ENCODE assay signal across 8 mouse cellular contexts in the genomic region with DNA sequence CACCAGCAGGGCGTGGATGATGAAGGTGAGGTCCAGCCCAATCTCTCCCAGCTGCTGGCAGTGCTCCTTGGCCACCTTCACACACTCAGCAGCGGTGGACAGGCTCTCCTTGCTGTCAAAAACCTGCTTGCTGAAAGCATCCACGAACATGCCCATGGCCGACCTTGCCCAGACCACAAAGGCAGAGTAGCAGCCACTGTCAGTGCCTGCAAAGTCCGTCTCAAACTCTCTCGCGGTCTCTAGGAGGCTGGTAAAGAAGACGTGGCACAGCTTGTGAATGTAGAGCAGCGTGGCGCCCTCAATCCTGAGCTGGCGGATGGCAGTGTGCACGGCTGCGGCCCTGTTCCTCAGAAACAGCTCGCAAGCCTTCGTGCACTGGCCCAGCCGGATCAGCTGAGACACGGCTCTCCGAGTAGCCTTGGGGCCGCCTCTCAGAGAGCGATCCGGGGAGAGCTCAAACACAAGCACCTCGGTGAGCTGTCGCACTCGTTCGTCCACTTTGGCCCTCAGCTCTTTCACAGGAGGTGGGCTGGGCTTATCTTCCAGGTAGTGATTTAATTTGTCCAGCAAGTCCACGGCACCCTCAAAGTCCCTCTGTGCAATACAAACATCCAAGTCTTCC. TPM values are rescaled to one million over a fixed set of nuclear protein-coding genes. Genes with fewer than 3 reads are reported as not detected.
A peak's percentile ranks its signal among the peaks of the same experiment; 100 is the strongest.
DNase-seq lines count a peak whose midpoint lies in the region; ATAC-seq and TF ChIP-seq lines count a peak whose summit lies in the region.

No protein-coding gene starts in this region.

- ATAC-seq in hindbrain, embryonic 16.5 days = no peak
- no peak for ATAC-seq in midbrain, embryonic 16.5 days

- no peaks in the 10 kb centered on the region for H3K27me3 ChIP-seq in spleen, adult 2 months (ENCODE audit: control insufficient read depth, insufficient read depth, low read length)
- H3K27me3 ChIP-seq in hindbrain, embryonic 16.5 days (replicated peaks; ENCODE audit: control insufficient read depth, insufficient read depth, low read length) = no peaks in the 10 kb centered on the region
- H3K27me3 ChIP-seq in midbrain, embryonic 16.5 days (ENCODE audit: control insufficient read depth, insufficient read depth, low read depth, low read length) = no peaks in the 10 kb centered on the region

- peak overlapping the region; percentile 99 for H3K4me3 ChIP-seq in spleen, adult 2 months (ENCODE audit: extremely low read depth, insufficient read depth, insufficient read length)
- peak overlapping the region; percentile 97 for H3K4me3 ChIP-seq in hindbrain, embryonic 16.5 days (ENCODE audit: low read length)
- H3K4me3 ChIP-seq in midbrain, embryonic 16.5 days (ENCODE audit: low read depth, low read length) = peak overlapping the region; percentile 99

- H3K4me1 ChIP-seq in spleen, adult 2 months (ENCODE audit: control insufficient read depth, insufficient read depth, insufficient read length) = peaks cover 7% of the 10 kb centered on the region; the same call in 1 of the 2 replicates
- peaks cover 31% of the 10 kb centered on the region for H3K4me1 ChIP-seq in hindbrain, embryonic 16.5 days (ENCODE audit: control insufficient read depth, insufficient read depth, low read depth, low read length)
- H3K4me1 ChIP-seq in midbrain, embryonic 16.5 days (ENCODE audit: control insufficient read depth, insufficient read depth, low read length) = peaks cover 32% of the 10 kb centered on the region

- TF ChIP-seq CTCF in spleen, adult 2 months (IDR thresholded peaks at IDR 0.05; ENCODE audit: extremely low read depth, insufficient read depth, insufficient read length, insufficient replicate concordance) = no peak

- DNase-seq in cerebellum, adult 9-11 months = peak; percentile 42
- no peak for DNase-seq in cerebellum, postnatal 14 days
- no peak for DNase-seq in spleen, adult 2 months (ENCODE audit: low read depth in 1 of 2, low spot score in 2 of 2)
- no peak for DNase-seq in spleen, postnatal 14 days (ENCODE audit: low spot score in 2 of 2)
- DNase-seq in frontal cortex, postnatal 36 days (ENCODE audit: low spot score in 2 of 2) = no peak
- no peak for DNase-seq in layer of hippocampus, adult 8-10 months (ENCODE audit: low spot score in 2 of 2)

- no peak overlapping the region for H3K27ac ChIP-seq in spleen, adult 2 months (ENCODE audit: insufficient read depth, low read length)
- no peak overlapping the region for H3K27ac ChIP-seq in hindbrain, embryonic 16.5 days (ENCODE audit: low read depth, low read length)
- H3K27ac ChIP-seq in midbrain, embryonic 16.5 days (ENCODE audit: low read length) = 0 out of 2 replicates have a peak overlapping the region, but pooled peaks have one; percentile 88

- 90% methylated on average over 26 of the region's 26 CpGs for WGBS in spleen, adult 2 months
- WGBS in hindbrain, embryonic 16.5 days = 82% methylated on average over 26 of the region's 26 CpGs
- 83% methylated on average over 26 of the region's 26 CpGs for WGBS in midbrain, embryonic 16.5 days

- H3K9me3 ChIP-seq in hindbrain, embryonic 16.5 days (ENCODE audit: control insufficient read depth, low read length) = no peaks in the 10 kb centered on the region
- no peaks in the 10 kb centered on the region for H3K9me3 ChIP-seq in midbrain, embryonic 16.5 days (replicated peaks; ENCODE audit: control insufficient read depth, low read length, poor library complexity, severe bottlenecking)

- H3K9ac ChIP-seq in hindbrain, embryonic 16.5 days (ENCODE audit: low read depth, low read length) = peak overlapping the region; percentile 86
- peak overlapping the region; percentile 88 for H3K9ac ChIP-seq in midbrain, embryonic 16.5 days (ENCODE audit: low read depth, low read length)

- no peak for TF ChIP-seq POLR2A in spleen, adult 2 months (IDR thresholded peaks at IDR 0.05; ENCODE audit: low read depth, low read length)

- peaks cover 15% of the 10 kb centered on the region for H3K36me3 ChIP-seq in spleen, adult 2 months (ENCODE audit: control insufficient read depth, insufficient read depth, low read length)
- H3K36me3 ChIP-seq in hindbrain, embryonic 16.5 days (ENCODE audit: control insufficient read depth, insufficient read depth, low read length) = peaks cover 18% of the 10 kb centered on the region
- peaks cover 26% of the 10 kb centered on the region for H3K36me3 ChIP-seq in midbrain, embryonic 16.5 days (ENCODE audit: control insufficient read depth, insufficient read depth, low read length)

- peak overlapping the region; percentile 86 for H3K4me2 ChIP-seq in hindbrain, embryonic 16.5 days (ENCODE audit: low read length)
- H3K4me2 ChIP-seq in midbrain, embryonic 16.5 days (ENCODE audit: low read length) = peak overlapping the region; percentile 89

RNA-seq across cellular contexts. Expression of gene Exoc8, which starts 1.4 kb away (rescaled TPM):
- polyA plus RNA-seq in spleen, adult 2 months (2012; rRNA removed) = 6.5 and 10.5 TPM in 2 replicates
- polyA plus RNA-seq in hindbrain, embryonic 16.5 days (2015; fragmentation: Nextera tagmentation; extraction: Ambion mirVana) = 11.7 and 14.8 TPM in 2 replicates
- 14.1 and 15.3 TPM in 2 replicates for polyA plus RNA-seq in midbrain, embryonic 16.5 days (2015; fragmentation: Nextera tagmentation; extraction: Ambion mirVana)
- total RNA-seq in layer of hippocampus, adult 8-10 months (2022) = 10 to 100 TPM; 33.0 to 34.5 (median 33.3) TPM

RNA-seq across cellular contexts. Expression of gene Sprtn, which starts 1.6 kb away (rescaled TPM):
- polyA plus RNA-seq in spleen, adult 2 months (2012; rRNA removed) = 11.2 and 14.5 TPM in 2 replicates
- 5.9 and 8.1 TPM in 2 replicates for polyA plus RNA-seq in hindbrain, embryonic 16.5 days (2015; fragmentation: Nextera tagmentation; extraction: Ambion mirVana)
- 9.0 and 9.4 TPM in 2 replicates for polyA plus RNA-seq in midbrain, embryonic 16.5 days (2015; fragmentation: Nextera tagmentation; extraction: Ambion mirVana)
- 10 to 100 TPM; 13.2 to 16.5 (median 15.3) TPM for total RNA-seq in layer of hippocampus, adult 8-10 months (2022)

RNA-seq across cellular contexts. Expression of gene 2810004N23Rik, which starts 33.2 kb away (rescaled TPM):
- 8.0 and 8.2 TPM in 2 replicates for polyA plus RNA-seq in spleen, adult 2 months (2012; rRNA removed)
- 21.5 and 25.5 TPM in 2 replicates for polyA plus RNA-seq in hindbrain, embryonic 16.5 days (2015; fragmentation: Nextera tagmentation; extraction: Ambion mirVana)
- polyA plus RNA-seq in midbrain, embryonic 16.5 days (2015; fragmentation: Nextera tagmentation; extraction: Ambion mirVana) = 25.5 and 27.3 TPM in 2 replicates
- 10 to 100 TPM; 18.2 to 23.4 (median 21.0) TPM for total RNA-seq in layer of hippocampus, adult 8-10 months (2022)

RNA-seq across cellular contexts. Expression of gene Gnpat, which starts 33.3 kb away (rescaled TPM):
- 36.0 and 42.5 TPM in 2 replicates for polyA plus RNA-seq in spleen, adult 2 months (2012; rRNA removed)
- polyA plus RNA-seq in hindbrain, embryonic 16.5 days (2015; fragmentation: Nextera tagmentation; extraction: Ambion mirVana) = 73.8 and 79.9 TPM in 2 replicates
- polyA plus RNA-seq in midbrain, embryonic 16.5 days (2015; fragmentation: Nextera tagmentation; extraction: Ambion mirVana) = 70.7 and 74.1 TPM in 2 replicates
- 10 to 100 TPM; 55.9 to 63.9 (median 62.1) TPM for total RNA-seq in layer of hippocampus, adult 8-10 months (2022)

RNA-seq across cellular contexts. Expression of gene Egln1, which starts 53.0 kb away (rescaled TPM):
- 12.1 and 15.2 TPM in 2 replicates for polyA plus RNA-seq in spleen, adult 2 months (2012; rRNA removed)
- polyA plus RNA-seq in hindbrain, embryonic 16.5 days (2015; fragmentation: Nextera tagmentation; extraction: Ambion mirVana) = 14.3 and 14.8 TPM in 2 replicates
- 15.6 and 17.8 TPM in 2 replicates for polyA plus RNA-seq in midbrain, embryonic 16.5 days (2015; fragmentation: Nextera tagmentation; extraction: Ambion mirVana)
- total RNA-seq in layer of hippocampus, adult 8-10 months (2022) = 10 to 100 TPM; 56.4 to 58.7 (median 58.4) TPM
